Mouse (Mus musculus) adrenal gland, adult 18-20 months (tissue): ENCODE data around the gene Hoxa3. TPM values are rescaled to one million over a fixed set of nuclear protein-coding genes. Genes with fewer than 3 reads are reported as not detected.

Experiments used
- DNase-seq, 2 experiments: peaks; one replicate each; pipeline ENCODE4 v3.0.0; 2021 to 2022; ENCODE audit warnings: low spot score in 2 of 2
- total RNA-seq, 2 experiments: library from RNA; stranded (reverse); gene quantifications; 1 replicate in 1 of 2; 2 replicates in 1 of 2; pipeline ENCODE4 v1.2.3; 2021

Gene Hoxa3
- total RNA-seq, 2 experiments from 2014 or later = 2.8 to 4.0 TPM

DNA sequence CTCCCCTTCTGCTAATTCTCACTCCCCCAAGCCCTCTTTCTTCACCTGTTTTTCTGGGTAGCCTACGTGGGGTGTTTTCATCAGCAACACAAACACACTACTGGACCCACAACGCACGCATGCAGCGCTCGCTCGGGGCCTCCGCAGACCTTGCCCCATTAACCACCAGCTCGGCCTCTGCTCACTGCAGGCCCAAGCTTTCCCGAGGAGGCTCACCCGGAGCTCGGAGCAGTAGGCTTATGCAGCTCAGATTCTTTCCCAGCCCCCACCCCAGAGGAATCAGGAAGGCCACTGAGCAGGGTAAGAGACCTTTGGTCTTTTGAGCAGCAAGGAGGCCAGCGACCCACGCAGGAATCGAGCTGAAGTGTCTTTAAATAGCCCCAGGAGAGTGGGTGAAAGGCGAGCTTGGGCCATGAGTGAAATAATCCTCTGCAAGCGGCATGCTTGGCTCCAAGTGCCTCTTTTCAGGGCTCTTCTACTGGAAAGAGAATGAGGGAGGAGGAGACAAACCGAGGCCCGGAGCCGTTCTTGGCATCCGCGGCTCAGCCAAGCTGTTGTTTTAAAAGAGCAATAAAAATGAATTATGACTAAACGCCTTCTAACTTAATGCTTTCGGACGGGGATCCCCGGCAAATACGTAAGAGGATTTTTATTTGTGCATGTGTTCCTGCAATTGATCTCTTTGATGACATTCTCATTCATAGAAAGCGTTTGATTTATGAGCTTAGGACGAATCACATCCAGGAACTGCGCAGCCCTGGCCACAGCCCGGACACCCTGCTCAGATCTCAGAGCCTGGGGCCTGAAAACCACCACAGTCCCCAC is 52.4 kb downstream of the Hoxa3 start:
- no peak for DNase-seq

DNA sequence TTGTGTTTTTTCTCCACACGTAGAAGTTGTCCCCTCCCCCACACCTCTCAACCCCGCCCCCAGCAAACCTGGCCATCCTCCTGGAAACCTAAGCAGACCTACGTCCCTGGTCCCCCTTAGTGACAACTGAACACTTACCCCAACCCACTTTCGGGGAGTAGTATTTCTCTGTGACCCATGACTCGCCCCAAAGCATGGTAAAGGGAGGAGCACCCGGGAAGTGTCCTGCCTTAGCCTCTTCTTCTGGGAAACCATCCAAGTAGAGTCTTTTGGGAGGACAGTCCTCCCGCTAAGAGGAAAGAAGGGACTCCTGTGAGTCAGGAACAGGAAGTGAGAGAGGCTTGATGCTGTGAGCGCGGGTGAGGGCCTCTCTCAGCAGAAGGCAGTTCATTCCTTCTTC is 53.2 kb downstream of the Hoxa3 start:
- DNase-seq = no peak

GRCm38 (mm10) chr6:52159164-52159761 is 53.9 kb downstream of the Hoxa3 start:
- DNase-seq = peak; percentile 41 to 51

- peak; percentile 79 to 80 for DNase-seq
Observed at GRCm38 (mm10) chr6:52158276-52159051, 54.7 kb downstream of the Hoxa3 start, which contains the start of gene Hoxa1. Gene Hoxa1, minus strand, starts transcription at chr6:52158317.

DNA sequence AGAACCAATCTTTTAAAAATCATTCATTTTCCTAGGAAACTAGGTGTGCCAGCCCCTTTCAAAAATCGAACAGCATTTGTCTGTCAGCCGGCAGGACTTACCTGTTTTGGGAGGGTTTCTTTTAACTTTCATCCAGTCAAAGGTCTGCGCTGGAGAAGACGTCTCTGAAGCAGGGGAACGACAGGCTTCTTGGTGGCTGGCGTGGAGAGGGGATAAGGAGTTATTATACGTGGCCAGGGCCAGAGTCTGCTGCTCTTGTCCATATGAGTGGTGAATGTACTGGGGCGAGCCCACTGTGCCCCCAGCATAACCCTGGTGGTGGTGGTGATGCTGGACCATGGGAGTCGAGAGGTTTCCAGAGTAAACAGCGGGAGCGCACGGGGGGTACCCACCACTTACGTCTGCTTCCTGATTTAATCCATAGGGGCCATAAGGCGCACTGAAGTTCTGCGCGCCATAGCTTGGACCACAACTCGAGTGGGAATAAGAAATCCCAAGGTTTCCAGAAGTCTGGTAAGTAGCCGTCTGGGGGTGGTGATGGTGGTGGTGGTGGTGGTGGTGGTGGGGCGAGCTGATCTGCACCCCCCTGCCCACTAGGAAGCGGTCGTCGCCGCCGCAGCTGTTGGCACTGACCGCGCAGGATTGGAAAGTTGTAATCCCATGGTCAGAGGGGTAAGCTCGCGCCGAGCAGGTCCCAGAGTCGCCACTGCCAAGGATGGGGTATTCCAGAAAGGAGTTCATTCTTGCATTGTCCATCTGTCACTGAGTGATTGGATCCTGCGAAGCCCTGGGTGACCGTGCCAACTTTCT is 55.5 kb downstream of the Hoxa3 start:
- DNase-seq = no peak

DNA sequence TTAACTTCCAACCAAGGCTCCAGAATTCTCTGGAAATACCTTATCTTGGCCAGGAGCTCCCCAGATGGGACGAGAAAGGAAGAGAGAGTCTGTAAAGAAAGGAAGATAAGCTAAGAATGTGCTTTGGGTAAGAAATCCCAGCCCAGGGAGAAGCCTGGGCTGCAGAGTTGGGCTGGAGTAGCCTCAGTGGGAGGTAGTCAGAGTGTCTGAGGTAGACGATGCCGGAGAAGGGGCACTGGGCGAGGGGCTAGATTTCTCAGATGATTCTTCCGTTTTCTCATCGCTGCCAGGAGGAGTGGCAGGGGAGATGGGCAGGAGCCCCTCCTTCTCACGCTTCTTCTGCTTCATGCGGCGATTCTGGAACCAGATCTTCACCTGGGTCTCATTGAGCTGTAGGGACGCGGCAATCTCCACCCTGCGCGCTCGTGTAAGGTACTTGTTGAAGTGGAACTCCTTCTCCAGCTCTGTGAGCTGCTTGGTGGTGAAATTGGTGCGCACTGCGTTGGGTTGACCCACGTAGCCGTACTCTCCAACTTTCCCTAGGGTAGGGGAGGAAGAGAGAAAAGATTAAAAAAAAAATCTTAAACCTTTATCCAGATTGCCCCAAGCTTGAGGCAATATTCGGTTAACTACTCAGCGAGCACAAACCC is 56.5 kb downstream of the Hoxa3 start:
- no peak for DNase-seq

- DNase-seq = no peak
Observed at GRCm38 (mm10) chr6:52155471-52155870, 57.7 kb downstream of the Hoxa3 start.

- no peak for DNase-seq
Observed at GRCm38 (mm10) chr6:52154044-52154443, 59.1 kb downstream of the Hoxa3 start.

DNA sequence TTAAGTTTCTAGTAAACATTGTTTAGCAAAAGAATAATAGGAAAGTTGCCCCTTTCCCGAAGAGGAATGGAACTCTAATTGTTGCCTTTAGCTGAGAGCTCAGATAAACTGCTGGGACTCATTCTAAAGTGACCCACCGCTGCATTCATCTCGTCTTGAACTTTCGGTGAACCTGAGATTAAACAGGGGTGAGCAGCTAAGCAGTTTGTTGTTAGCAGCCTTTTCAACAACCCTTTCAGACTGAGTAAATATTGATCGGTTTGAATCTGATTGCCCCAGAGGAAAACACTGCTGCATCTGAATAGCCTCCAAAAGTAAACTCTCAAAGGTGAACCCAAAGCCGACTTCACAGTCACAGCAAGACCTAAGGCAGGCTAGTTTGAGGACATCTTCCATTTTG is 59.9 kb downstream of the Hoxa3 start:
- no peak for DNase-seq

DNA sequence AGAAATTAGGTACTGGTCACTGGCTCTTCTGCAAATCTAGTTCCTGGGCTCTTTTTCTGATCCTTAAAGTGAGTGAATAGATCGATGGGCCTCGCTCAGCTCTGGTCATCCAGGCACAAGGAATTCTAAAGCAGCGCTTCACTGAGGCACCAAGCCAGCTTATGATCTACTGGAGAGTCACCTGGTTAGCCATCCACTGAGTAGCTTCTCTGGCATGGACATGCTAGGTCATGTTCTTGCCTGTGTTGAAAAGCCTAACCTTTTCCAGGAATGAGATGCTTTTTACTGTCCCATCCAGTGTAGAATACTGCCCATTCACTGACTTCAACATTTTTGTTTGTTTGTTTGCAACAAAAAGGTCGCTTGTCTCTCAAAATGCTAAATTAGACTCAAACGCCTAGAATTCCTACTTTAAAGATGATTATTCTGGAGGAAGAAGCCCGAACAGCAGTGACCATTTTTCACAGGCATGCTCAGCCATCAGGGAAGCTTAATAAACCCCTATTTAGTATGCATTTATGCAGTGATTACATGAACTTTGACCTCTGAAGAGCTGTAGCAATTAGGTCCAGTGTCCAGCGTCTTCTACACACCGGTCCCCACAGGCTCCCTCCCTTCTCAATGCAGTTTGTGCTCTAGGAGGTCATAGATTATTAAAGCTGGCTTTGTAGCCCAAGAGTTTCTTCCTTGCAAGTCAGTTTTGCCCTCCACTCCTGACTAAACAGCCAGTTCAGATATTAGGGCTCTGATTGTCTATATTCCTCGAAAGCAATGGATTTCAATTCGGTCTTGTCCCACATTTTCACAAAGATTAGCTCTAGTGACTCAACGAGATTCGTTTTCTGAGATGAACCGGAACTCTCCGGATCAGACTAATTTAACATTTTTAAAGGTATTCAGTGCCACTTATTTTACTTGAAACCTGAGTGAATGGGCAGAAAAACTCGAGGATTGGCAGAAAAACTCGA is 60.6 kb downstream of the Hoxa3 start:
- DNase-seq = no peak

DNA sequence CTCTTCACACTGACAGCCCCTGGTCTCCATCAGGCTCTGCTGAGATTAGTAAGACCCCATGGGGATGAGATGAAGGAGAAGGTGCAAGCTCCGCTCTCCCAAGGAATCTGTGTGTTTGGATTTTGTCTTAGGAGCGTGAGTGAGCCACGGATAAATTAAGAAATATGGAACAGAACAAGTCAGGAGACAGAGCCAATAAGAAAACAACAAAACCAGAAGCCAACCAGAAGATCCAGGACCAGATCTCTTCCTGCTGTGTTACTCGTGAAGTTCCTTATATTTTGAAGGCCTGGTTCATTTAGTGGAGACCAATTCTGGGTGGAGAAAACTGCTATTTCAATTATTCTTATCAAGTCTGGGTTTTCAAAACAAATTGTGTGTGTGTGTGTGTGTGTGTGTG is 61.6 kb downstream of the Hoxa3 start:
- DNase-seq = no peak

DNA sequence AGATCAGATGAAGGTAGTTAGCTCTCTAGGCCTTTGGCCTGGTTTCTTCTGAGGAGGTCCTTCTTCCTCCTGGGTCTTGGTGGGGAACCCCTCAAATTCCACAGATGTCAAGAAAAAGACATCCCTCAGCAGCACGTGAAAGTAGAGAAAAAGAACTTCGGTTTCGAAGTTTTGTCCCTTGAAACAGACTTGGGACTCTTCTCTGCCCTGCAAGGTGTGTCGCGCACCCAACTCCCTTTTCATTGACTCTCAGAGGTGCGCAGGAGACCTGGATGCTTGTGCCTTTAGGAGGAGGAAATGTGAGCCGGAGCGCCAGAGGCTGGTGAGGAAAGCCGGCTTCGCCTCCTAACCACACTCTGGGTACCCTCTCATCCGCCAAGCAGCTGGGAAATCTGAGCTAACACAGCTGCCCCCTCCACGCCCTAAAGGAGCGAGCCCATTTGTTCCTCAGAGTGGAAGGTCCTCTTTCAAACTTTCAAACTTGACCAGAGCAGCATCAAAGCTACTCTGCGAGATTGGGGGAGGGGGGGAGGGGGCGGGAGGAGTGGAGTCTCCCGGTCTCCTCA is 62.7 kb downstream of the Hoxa3 start:
- DNase-seq = no peak

DNA sequence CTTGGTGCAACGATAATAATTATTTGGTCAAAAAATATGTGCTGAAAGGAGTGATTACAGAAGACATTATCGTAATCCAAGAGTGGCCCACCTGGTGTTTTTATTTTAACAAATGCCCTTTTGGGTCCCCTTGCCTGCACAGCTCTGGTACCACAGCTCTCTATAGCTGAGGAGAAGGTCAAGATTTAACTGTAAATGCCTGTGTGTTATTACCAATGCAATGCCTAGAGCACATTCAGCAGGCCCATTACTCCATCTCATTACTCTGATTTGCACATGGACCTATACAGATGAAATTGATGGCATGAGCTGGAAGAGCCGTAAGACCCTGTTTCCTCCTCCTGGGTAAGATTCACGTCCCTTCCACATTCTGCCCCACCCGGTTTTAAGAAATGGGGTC is 74.0 kb downstream of the Hoxa3 start:
- no peak for DNase-seq

DNA sequence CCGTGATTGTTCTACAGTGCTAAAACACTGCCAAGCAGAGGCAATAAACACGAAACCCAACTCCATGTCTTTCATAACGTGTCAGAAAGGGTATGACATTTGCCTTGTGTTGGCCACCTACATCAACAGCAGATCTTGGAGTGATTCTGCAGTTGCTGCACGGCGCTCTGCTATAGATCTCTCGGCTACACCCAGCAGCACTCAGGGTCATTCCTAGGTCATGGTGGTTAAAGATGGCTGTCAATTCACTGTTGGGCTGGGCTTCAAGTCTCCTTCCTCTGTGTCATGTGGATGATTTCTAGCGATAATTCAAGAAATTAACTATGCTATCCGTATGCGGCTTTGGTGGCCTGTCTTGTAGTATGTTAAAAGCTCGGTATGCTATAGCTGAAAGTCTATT is 74.6 kb downstream of the Hoxa3 start:
- no peak for DNase-seq

- no peak for DNase-seq
Observed at GRCm38 (mm10) chr6:52137841-52138535, 75.1 kb downstream of the Hoxa3 start.

GRCm38 (mm10) chr6:52123673-52124072 is 89.5 kb downstream of the Hoxa3 start:
- DNase-seq = no peak

DNA sequence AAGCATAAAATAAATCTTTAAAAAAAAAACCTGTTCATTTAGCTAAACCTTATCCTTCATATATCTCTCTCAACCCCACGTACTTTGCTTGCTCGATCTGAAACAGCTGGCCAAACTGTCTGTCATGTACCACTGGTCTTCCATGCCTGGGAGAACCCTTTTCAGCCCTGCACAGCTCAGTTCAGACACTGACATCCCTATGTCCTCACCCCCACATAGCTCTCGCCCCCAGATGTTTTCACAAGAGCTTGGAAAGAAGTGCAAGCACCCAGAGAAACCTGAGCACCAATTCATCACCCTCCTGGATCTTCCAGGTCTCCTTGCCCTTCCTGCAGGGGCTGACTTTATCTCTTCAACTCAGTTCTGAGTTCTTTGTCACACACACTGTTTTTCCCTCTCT is 92.0 kb downstream of the Hoxa3 start:
- no peak for DNase-seq
